Mouse (Mus musculus) intestine, embryonic 15.5 days (tissue): ENCODE results near the gene Cenpq. TPM values are rescaled to one million over a fixed set of nuclear protein-coding genes. Genes with fewer than 3 reads are reported as not detected.

Experiments used
- ATAC-seq: fragments of 200-750 bp; cut with Nextera tagmentation; 2 replicates; pipeline ENCODE4 v1.8.0; 2017; ENCODE audit warnings: moderate TSS enrichment, moderate library complexity
- H3K27ac ChIP-seq: fragments of 300-500 bp; sonication (generic); 2 replicates; pipeline ENCODE4 v1.5.1; 2015; ENCODE audit warnings: mild to moderate bottlenecking, inconsistent platforms
- H3K27me3 ChIP-seq: fragments of 300-500 bp; sonication (generic); replicated peaks from 2 replicates; pipeline ENCODE4 v1.6.1; 2015; ENCODE audit warnings: inconsistent platforms
- H3K36me3 ChIP-seq: fragments of 300-500 bp; sonication (generic); 2 replicates; pipeline ENCODE4 v1.6.1; 2015; ENCODE audit warnings: inconsistent platforms
- H3K4me1 ChIP-seq: fragments of 300-500 bp; sonication (generic); replicated peaks from 2 replicates; pipeline ENCODE4 v1.6.1; 2015; ENCODE audit warnings: inconsistent platforms
- H3K4me2 ChIP-seq: fragments of 300-500 bp; sonication (generic); replicated peaks from 2 replicates; pipeline ENCODE4 v1.6.1; 2015; ENCODE audit warnings: mild to moderate bottlenecking, inconsistent platforms
- H3K4me3 ChIP-seq: fragments of 300-500 bp; sonication (generic); replicated peaks from 2 replicates; pipeline ENCODE4 v1.5.1; 2015; ENCODE audit warnings: inconsistent platforms
- H3K9ac ChIP-seq: fragments of 300-500 bp; sonication (generic); 2 replicates; pipeline ENCODE4 v1.6.1; 2015; ENCODE audit warnings: inconsistent platforms
- H3K9me3 ChIP-seq: fragments of 300-500 bp; sonication (generic); 2 replicates; pipeline ENCODE4 v1.6.1; 2016; ENCODE audit warnings: inconsistent platforms
- WGBS: fragments of 180-500 bp; shearing (Covaris S2); methylation state at CpG from one replicate; pipeline ENCODE4 v1.1.7; 2015; 5-methylcytosine and 5-hydroxymethylcytosine counted together
- polyA plus RNA-seq: library from polyadenylated mRNA; unstranded; fragments of >200 nt; fragmentation: Nextera tagmentation; extraction: Ambion mirVana; gene quantifications from 2 replicates; pipeline ENCODE4 v1.2.1, GENCODE M21; 2015

Gene Cenpq
- polyA plus RNA-seq, 1 experiment from 2014 or later = 21.0 TPM

GRCm38 (mm10) chr17:40885155-40885554 is 49.7 kb downstream of the Cenpq start:
- 70% methylated on average over 4 of the region's 4 CpGs for WGBS
- H3K4me2 ChIP-seq = no peak overlapping the region
- ATAC-seq = peak; percentile 38; the same call in 1 of the 2 replicates
- H3K36me3 ChIP-seq = no peaks in the 10 kb centered on the region
- no peaks in the 10 kb centered on the region for H3K27me3 ChIP-seq
- no peaks in the 10 kb centered on the region for H3K4me1 ChIP-seq
- no peak overlapping the region for H3K27ac ChIP-seq
- H3K9ac ChIP-seq = no peak overlapping the region
- no peaks in the 10 kb centered on the region for H3K9me3 ChIP-seq
- no peak overlapping the region for H3K4me3 ChIP-seq

- Histone ChIP-seq H3K27me3 (no peaks in the 10 kb centered on the region), H3K36me3 (no peaks in the 10 kb centered on the region), H3K4me1 (no peaks in the 10 kb centered on the region), H3K27ac (no peak overlapping the region), H3K4me2 (no peak overlapping the region), H3K4me3 (no peak overlapping the region), H3K9ac (no peak overlapping the region), H3K9me3 (no peaks in the 10 kb centered on the region)
- ATAC-seq = no peak
- 72% methylated on average over 6 of the region's 6 CpGs for WGBS
Measured at GRCm38 (mm10) chr17:40882172-40882571, 52.7 kb downstream of the Cenpq start.

- peak; percentile 91 for ATAC-seq
Measured at GRCm38 (mm10) chr17:40879924-40880691, 54.7 kb downstream of the Cenpq start, which contains the start of gene 9130008F23Rik. 9130008F23Rik (minus strand) TSS chr17:40880559.

DNA sequence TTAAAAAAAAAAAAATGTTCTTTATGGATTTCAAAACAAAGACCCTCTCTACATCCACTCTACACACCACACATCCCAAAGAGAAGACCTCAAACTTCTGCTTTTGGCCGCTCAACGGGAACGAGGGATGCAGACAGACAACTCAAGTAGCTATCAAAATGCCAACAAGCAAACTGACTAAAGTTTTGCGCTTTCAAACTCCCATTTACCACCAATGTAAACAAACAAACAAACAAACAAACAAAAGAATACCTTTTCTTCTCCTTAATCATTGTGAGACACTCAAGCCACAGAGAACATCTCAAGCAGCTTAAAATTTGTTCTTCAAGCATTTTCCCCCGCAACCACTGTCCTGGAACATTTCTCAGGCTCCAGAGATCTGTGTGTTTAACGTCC is 55.3 kb downstream of the Cenpq start:
- 10% methylated on average over 6 of the region's 6 CpGs for WGBS

More at GRCm38 (mm10) chr17:40879924-40880691, 54.7 kb downstream of the Cenpq start, which contains the start of gene 9130008F23Rik:
- no peaks in the 10 kb centered on the region for H3K4me1 ChIP-seq
- H3K9ac ChIP-seq = peak within 1 kb of the TSS; percentile 68
- WGBS = under 1% methylated on average over 40 of the region's 40 CpGs
- H3K36me3 ChIP-seq = no peaks in the 10 kb centered on the region
- H3K27ac ChIP-seq = peak within 1 kb of the TSS; percentile 71
- H3K4me3 ChIP-seq = peak within 1 kb of the TSS; percentile 66
- H3K4me2 ChIP-seq = peak within 1 kb of the TSS; percentile 84
- H3K27me3 ChIP-seq = no peaks in the 10 kb centered on the region
- H3K9me3 ChIP-seq = no peaks in the 10 kb centered on the region

GRCm38 (mm10) chr17:40877741-40878140 is 57.1 kb downstream of the Cenpq start:
- ATAC-seq = no peak
- WGBS = 32% methylated on average over 3 of the region's 3 CpGs
- H3K4me1 ChIP-seq = no peaks in the 10 kb centered on the region
- peak overlapping the region; percentile 84 for H3K4me2 ChIP-seq
- no peaks in the 10 kb centered on the region for H3K27me3 ChIP-seq
- H3K9me3 ChIP-seq = no peaks in the 10 kb centered on the region
- H3K9ac ChIP-seq = no peak overlapping the region
- no peaks in the 10 kb centered on the region for H3K36me3 ChIP-seq
- H3K27ac ChIP-seq = no peak overlapping the region
- H3K4me3 ChIP-seq = peak overlapping the region; percentile 66

More for the DNA sequence above, 55.3 kb downstream of the Cenpq start:
- H3K27me3 ChIP-seq = no peaks in the 10 kb centered on the region
- H3K4me2 ChIP-seq = peak overlapping the region; percentile 84
- ATAC-seq = no peak
- H3K36me3 ChIP-seq = no peaks in the 10 kb centered on the region
- H3K4me1 ChIP-seq = no peaks in the 10 kb centered on the region
- H3K4me3 ChIP-seq = peak overlapping the region; percentile 66
- H3K27ac ChIP-seq = no peak overlapping the region
- no peaks in the 10 kb centered on the region for H3K9me3 ChIP-seq
- H3K9ac ChIP-seq = peak overlapping the region; percentile 68

DNA sequence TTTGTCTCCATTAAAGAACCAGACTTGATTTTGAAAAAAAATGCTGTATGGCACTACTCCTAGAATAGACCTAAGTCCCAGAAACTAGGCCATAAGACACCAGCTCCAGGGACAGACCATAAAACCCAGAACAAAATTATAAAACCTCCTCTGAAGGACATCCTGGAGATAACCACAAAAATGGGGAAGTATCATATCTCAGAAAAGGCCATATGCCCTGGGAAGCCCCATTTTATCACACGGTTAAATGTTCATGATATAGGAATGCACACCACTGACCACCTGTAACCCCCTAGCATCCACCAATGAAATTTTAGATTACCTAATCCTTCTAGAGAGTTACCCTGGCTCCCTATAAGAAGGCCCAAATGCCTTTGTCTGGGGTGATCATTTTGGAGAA is 59.3 kb downstream of the Cenpq start:
- no peak for ATAC-seq
- no peak overlapping the region for H3K4me2 ChIP-seq
- 74% methylated on average over 1 of the region's 1 CpGs for WGBS
- no peaks in the 10 kb centered on the region for H3K27me3 ChIP-seq
- H3K36me3 ChIP-seq = no peaks in the 10 kb centered on the region
- no peak overlapping the region for H3K27ac ChIP-seq
- no peak overlapping the region for H3K9ac ChIP-seq
- no peaks in the 10 kb centered on the region for H3K9me3 ChIP-seq
- no peaks in the 10 kb centered on the region for H3K4me1 ChIP-seq
- H3K4me3 ChIP-seq = no peak overlapping the region

DNA sequence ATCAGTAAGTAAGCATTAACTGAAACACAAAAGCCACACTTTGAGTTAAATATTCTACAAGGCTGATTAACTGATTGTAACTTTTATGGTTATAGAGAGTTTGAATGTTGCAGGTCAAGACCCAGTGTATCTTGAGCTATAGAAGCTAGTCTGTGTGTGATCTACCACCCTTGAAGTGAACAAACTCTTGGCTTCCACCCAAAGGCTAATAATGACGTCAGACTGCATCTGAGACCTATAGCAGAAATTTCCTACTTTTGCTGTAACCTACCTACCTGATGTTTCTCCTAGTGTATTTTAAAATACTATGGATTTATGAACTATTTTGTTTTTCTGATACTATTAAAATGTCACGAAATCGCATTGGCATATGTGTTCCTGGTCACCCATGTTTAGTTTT is 60.1 kb downstream of the Cenpq start:
- H3K9ac ChIP-seq = no peak overlapping the region
- 75% methylated on average over 3 of the region's 3 CpGs for WGBS

GRCm38 (mm10) chr17:40873582-40874011 is 61.2 kb downstream of the Cenpq start:
- Histone ChIP-seq H3K4me2 (no peak overlapping the region), H3K36me3 (no peaks in the 10 kb centered on the region), H3K27ac (no peak overlapping the region), H3K4me3 (no peak overlapping the region), H3K9ac (no peak overlapping the region), H3K27me3 (no peaks in the 10 kb centered on the region), H3K9me3 (no peaks in the 10 kb centered on the region), H3K4me1 (no peaks in the 10 kb centered on the region)
- ATAC-seq = peak; percentile 92
- 11% methylated on average over 2 of the region's 2 CpGs for WGBS

More for the DNA sequence above, 60.1 kb downstream of the Cenpq start:
- H3K27ac ChIP-seq = no peak overlapping the region
- no peaks in the 10 kb centered on the region for H3K36me3 ChIP-seq
- H3K9me3 ChIP-seq = no peaks in the 10 kb centered on the region
- no peaks in the 10 kb centered on the region for H3K27me3 ChIP-seq
- ATAC-seq = no peak
- H3K4me2 ChIP-seq = no peak overlapping the region
- no peaks in the 10 kb centered on the region for H3K4me1 ChIP-seq
- no peak overlapping the region for H3K4me3 ChIP-seq

Other genes with a start within 250 kb of the Cenpq start
- not detected in 2 replicates for gene Esp1, start 207.9 kb downstream of the Cenpq start, polyA plus RNA-seq
- not detected in 2 replicates for gene Crisp2, start 128.0 kb downstream of the Cenpq start, polyA plus RNA-seq
- 3.3 and 3.6 TPM in 2 replicates for gene Rhag, start 123.9 kb downstream of the Cenpq start, polyA plus RNA-seq
- gene 9130008F23Rik, start 54.5 kb downstream of the Cenpq start, polyA plus RNA-seq = 4.4 and 4.8 TPM in 2 replicates
- not detected in 2 replicates for gene Glyatl3, start 20.7 kb downstream of the Cenpq start, polyA plus RNA-seq
- gene Mut, start 362 bp downstream of the Cenpq start, polyA plus RNA-seq = 42.9 and 44.0 TPM in 2 replicates